Mouse (Mus musculus): Measurements from ENCODE around the gene Btn2a2. TPM values are rescaled to one million over a fixed set of nuclear protein-coding genes. Genes with fewer than 3 reads are reported as not detected.

Btn2a2 gene
- polyA plus RNA-seq, 2 experiments = 0.01 TPM; not detected in 1

GRCm38 (mm10) chr13:23530901-23531875 lies 42.5 kb upstream of the Btn2a2 start, which contains the start of gene Hist1h4h:
Gene Hist1h4h, plus strand, starts transcription at chr13:23531050.
- no peaks in the 10 kb centered on the region for H3K9me3 ChIP-seq (ENCODE audit: control insufficient read depth, low read length)
- TF ChIP-seq CTCF (IDR thresholded peaks at IDR 0.05; ENCODE audit: low read depth) = no peak
- peak; percentile 89 for TF ChIP-seq EP300 (IDR thresholded peaks at IDR 0.05; ENCODE audit: low read depth)
- WGBS (ENCODE audit: insufficient replicate concordance) = under 1% methylated on average over 55 of the region's 70 CpGs
- H3K36me3 ChIP-seq (replicated peaks; ENCODE audit: control insufficient read depth, insufficient read depth, low read depth) = no peaks in the 10 kb centered on the region
- peak; percentile 93 to 95 (median 95) for DNase-seq (ENCODE audit: low read depth in 3 of 3, low spot score in 3 of 3)
- ATAC-seq (ENCODE audit: insufficient read depth) = peak; percentile 61
- peak within 1 kb of the TSS; percentile 64 to 74 for H3K4me3 ChIP-seq (ENCODE audit: insufficient read depth in 1 of 2, low read depth in 2 of 2, low read length in 2 of 2)
- peaks cover 11 to 12% of the 10 kb centered on the region in 2 experiments for H3K4me1 ChIP-seq (replicated peaks; ENCODE audit: control insufficient read depth in 2 of 2, insufficient read depth in 2 of 2, low read length in 1 of 2)
- H3K27me3 ChIP-seq (ENCODE audit: control insufficient read depth, insufficient read depth, low read length) = no peaks in the 10 kb centered on the region
- H3K9ac ChIP-seq (replicated peaks) = peak within 1 kb of the TSS; percentile 99
- H3K27ac ChIP-seq = peak within 1 kb of the TSS; percentile 100
- H3K4me2 ChIP-seq (ENCODE audit: low read depth) = peak within 1 kb of the TSS; percentile 95

- H3K36me3 ChIP-seq (replicated peaks; ENCODE audit: control insufficient read depth, insufficient read depth, low read depth) = no peaks in the 10 kb centered on the region
- no peaks in the 10 kb centered on the region for H3K9me3 ChIP-seq (ENCODE audit: control insufficient read depth, low read length)
- no peaks in the 10 kb centered on the region for H3K27me3 ChIP-seq (ENCODE audit: control insufficient read depth, insufficient read depth, low read length)
- peak overlapping the region; percentile 99 for H3K9ac ChIP-seq (replicated peaks)
- peak overlapping the region; percentile 64 to 74 for H3K4me3 ChIP-seq (ENCODE audit: insufficient read depth in 1 of 2, low read depth in 2 of 2, low read length in 2 of 2)
- H3K4me2 ChIP-seq (ENCODE audit: low read depth) = peak overlapping the region; percentile 95
- peaks cover 17 to 20% of the 10 kb centered on the region in 2 experiments for H3K4me1 ChIP-seq (replicated peaks; ENCODE audit: control insufficient read depth in 2 of 2, insufficient read depth in 2 of 2, low read length in 1 of 2)
- ATAC-seq (ENCODE audit: insufficient read depth) (no peak), DNase-seq (ENCODE audit: low read depth in 3 of 3, low spot score in 3 of 3) (peak in 1 of 3 experiments; percentile 68)
- peak overlapping the region; percentile 100 for H3K27ac ChIP-seq
- WGBS (ENCODE audit: insufficient replicate concordance) = under 1% methylated on average over 20 of the region's 20 CpGs
- no peak for TF ChIP-seq EP300 (IDR thresholded peaks at IDR 0.05; ENCODE audit: low read depth)
- TF ChIP-seq CTCF (IDR thresholded peaks at IDR 0.05; ENCODE audit: low read depth) = no peak
Measured at GRCm38 (mm10) chr13:23530181-23530900, 41.7 kb upstream of the Btn2a2 start.

- 17% methylated on average over 2 of the region's 2 CpGs for whole genome bisulfite sequencing (ENCODE audit: insufficient replicate concordance)
- Histone ChIP-seq H3K9ac (replicated peaks) (peak overlapping the region; percentile 99), H3K4me3 (ENCODE audit: insufficient read depth in 1 of 2, low read depth in 2 of 2, low read length in 2 of 2) (peak overlapping the region; percentile 64 to 74), H3K4me1 (replicated peaks; ENCODE audit: control insufficient read depth in 2 of 2, insufficient read depth in 2 of 2, low read length in 1 of 2) (peaks cover 17 to 23% of the 10 kb centered on the region in 2 experiments), H3K27me3 (ENCODE audit: control insufficient read depth, insufficient read depth, low read length) (no peaks in the 10 kb centered on the region), H3K27ac (peak overlapping the region; percentile 100), H3K4me2 (ENCODE audit: low read depth) (peak overlapping the region; percentile 95), H3K36me3 (replicated peaks; ENCODE audit: control insufficient read depth, insufficient read depth, low read depth) (no peaks in the 10 kb centered on the region), H3K9me3 (ENCODE audit: control insufficient read depth, low read length) (no peaks in the 10 kb centered on the region)
- ATAC-seq (ENCODE audit: insufficient read depth) (no peak), DNase-seq (ENCODE audit: low read depth in 3 of 3, low spot score in 3 of 3) (no peak)
- no peak for TF ChIP-seq CTCF (IDR thresholded peaks at IDR 0.05; ENCODE audit: low read depth)
- no peak for TF ChIP-seq EP300 (IDR thresholded peaks at IDR 0.05; ENCODE audit: low read depth)
Measured at GRCm38 (mm10) chr13:23529480-23530165, 41.0 kb upstream of the Btn2a2 start.

- no peak for ATAC-seq (ENCODE audit: insufficient read depth)
- H3K27me3 ChIP-seq (ENCODE audit: control insufficient read depth, insufficient read depth, low read length) = no peaks in the 10 kb centered on the region
- H3K4me3 ChIP-seq (ENCODE audit: insufficient read depth in 1 of 2, low read depth in 2 of 2, low read length in 2 of 2) = no peak overlapping the region
- DNase-seq (ENCODE audit: low read depth in 3 of 3, low spot score in 3 of 3) = no peak
- no peak overlapping the region for H3K9ac ChIP-seq (replicated peaks)
- 78% methylated on average over 5 of the region's 5 CpGs for WGBS (ENCODE audit: insufficient replicate concordance)
- TF ChIP-seq CTCF (IDR thresholded peaks at IDR 0.05; ENCODE audit: low read depth) = no peak
- TF ChIP-seq EP300 (IDR thresholded peaks at IDR 0.05; ENCODE audit: low read depth) = no peak
- H3K36me3 ChIP-seq (replicated peaks; ENCODE audit: control insufficient read depth, insufficient read depth, low read depth) = no peaks in the 10 kb centered on the region
- no peaks in the 10 kb centered on the region for H3K9me3 ChIP-seq (ENCODE audit: control insufficient read depth, low read length)
- H3K4me1 ChIP-seq (replicated peaks; ENCODE audit: control insufficient read depth in 2 of 2, insufficient read depth in 2 of 2, low read length in 1 of 2) = peaks cover 17 to 23% of the 10 kb centered on the region in 2 experiments
- no peak overlapping the region; the same call in 1 of the 2 replicates for H3K27ac ChIP-seq
- H3K4me2 ChIP-seq (ENCODE audit: low read depth) = no peak overlapping the region
Measured at GRCm38 (mm10) chr13:23529005-23529404, 40.3 kb upstream of the Btn2a2 start.

Data from liver, embryonic 14.5 days (tissue).